Mouse (Mus musculus) ovary, postnatal 10 days (tissue): ENCODE results near the gene Rnf150.

ENCODE experiments used
- DNase-seq: peaks from one replicate; pipeline ENCODE4 v3.0.0; 2022; ENCODE audit warnings: low spot score

Gene Rnf150

GRCm38 (mm10) chr8:82943223-82944006 is 80.3 kb downstream of the Rnf150 start:
- no peak for DNase-seq

- no peak for DNase-seq
Observed at GRCm38 (mm10) chr8:82945867-82946266, 82.7 kb downstream of the Rnf150 start.

GRCm38 (mm10) chr8:82946658-82947057 is 83.5 kb downstream of the Rnf150 start:
- DNase-seq, result no peak

DNA sequence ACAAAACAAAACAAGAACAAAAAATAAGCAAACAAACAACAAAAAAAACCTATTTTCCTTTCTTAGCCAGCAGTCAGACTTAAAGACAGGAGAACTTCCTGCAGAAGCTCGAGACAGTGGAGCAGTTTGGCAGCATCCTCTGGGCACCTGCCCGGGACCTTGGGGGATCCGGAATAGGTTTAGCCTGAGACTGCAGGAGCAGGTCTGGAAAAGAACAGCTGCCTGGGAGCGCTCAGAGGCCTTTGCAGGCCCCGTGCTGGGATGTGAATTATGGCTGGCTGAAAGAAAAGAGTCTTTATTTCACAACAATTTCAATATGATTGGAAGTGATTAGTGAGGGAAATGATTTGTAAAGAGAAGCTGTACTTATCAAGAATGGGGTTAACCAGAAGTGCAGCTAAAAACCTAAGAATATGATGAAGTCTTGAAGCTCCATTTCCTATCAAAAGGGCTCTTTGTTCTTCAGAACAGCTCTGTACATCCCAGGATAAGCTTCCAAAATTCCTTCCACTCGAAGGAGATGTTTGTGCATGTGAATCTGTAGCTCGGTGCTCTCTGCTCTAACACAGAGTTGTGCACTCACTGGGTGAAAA is 92.1 kb downstream of the Rnf150 start:
- no peak for DNase-seq

- no peak for DNase-seq
Observed at GRCm38 (mm10) chr8:82959491-82959890, 96.3 kb downstream of the Rnf150 start.

- no peak for DNase-seq
Observed at GRCm38 (mm10) chr8:82959980-82960610, 96.9 kb downstream of the Rnf150 start.

DNA sequence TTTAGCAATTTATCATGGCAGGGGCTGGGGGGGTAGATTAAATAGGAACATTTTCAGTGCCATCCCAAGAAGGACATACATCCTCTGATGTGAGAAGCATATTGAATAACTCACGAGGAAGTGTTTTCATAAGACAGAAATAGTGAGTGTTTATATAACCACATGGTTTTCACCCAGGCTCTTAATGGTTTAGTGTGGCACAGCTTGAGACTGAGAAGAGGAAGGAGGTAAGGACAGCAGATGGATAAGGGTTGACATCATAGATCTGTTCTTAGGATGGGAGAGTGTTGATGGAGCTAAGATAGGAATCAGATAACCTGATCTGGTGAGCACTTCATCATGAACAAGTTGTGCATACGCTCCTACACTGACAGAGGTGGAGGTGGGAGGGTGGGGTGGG is 101.4 kb downstream of the Rnf150 start:
- DNase-seq, result no peak

GRCm38 (mm10) chr8:82967879-82968678 is 104.9 kb downstream of the Rnf150 start:
- no peak for DNase-seq

DNA sequence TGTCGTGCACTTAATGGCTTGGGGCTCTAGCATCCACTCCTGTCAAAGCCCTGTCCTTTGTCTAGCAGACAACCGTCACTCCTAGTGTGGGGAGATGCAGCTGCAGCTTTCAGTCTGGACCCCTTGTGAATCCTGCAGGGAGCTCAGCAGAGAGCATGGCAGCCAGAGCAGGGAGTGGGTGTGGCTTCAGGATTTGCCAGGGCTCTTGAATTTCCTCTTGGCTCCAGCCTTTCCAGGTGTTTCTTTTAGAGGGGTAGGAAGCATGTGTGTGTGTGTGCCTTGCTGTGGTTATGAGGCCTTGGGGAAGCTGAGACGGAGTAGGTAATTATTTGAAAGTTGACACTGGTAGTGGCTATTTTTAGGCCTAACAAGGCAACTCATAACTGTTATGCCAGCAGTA is 106.8 kb downstream of the Rnf150 start:
- DNase-seq, result no peak

GRCm38 (mm10) chr8:82972812-82973211 is 109.7 kb downstream of the Rnf150 start:
- DNase-seq, result no peak

DNA sequence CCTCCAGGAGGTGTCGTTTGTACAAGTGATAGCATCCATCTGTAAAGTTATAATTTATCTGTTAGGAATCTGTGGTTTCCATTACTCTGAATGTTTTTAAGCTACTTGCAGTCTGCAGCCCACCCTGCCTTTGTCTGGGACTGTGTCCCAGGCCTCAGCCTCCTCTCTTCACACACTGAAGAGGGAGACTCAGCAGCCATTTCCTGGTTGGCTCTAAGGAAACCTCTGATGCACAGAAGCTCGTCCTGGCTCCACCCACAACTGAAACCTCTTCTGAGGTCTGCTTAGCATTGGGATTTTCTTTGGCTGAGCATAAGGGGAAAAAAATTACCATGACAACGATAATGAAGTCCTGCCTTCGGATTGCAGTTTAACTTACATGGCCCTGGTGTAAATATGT is 110.2 kb downstream of the Rnf150 start:
- no peak for DNase-seq

DNA sequence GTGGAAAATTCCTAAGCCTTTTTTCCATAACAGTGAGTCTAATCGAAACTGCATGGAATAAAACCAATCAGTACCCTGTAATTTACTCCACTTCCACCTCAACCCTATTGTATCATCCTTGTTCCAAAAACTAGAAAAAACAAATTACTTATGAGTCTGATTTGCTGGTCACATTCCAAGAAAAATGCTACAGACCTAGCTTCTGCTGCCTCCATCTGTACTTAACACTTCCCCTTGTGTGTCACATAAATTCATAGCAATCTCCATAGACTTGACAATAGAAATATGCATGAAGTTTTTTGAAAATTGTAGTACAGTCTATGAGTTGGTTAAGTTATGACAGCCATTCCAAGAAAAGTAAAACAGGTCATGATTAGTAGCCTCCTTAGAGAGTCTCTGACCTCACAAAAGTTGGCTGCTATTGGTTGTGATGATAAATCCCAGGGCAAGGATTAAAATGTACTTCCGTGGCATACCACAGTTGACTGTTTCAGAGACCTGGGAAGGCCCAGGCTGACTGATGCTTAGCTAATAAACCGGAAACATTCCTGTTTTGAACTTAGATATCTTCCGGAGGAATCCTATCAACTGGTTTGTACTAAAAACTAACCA is 118.2 kb downstream of the Rnf150 start:
- DNase-seq, result no peak

GRCm38 (mm10) chr8:82982873-82983272 is 119.7 kb downstream of the Rnf150 start:
- DNase-seq, result no peak

- no peak for DNase-seq
Observed at GRCm38 (mm10) chr8:82983301-82983700, 120.1 kb downstream of the Rnf150 start.

- DNase-seq, result no peak
Observed at GRCm38 (mm10) chr8:82992093-82992492, 128.9 kb downstream of the Rnf150 start.

- DNase-seq, result no peak
Observed at GRCm38 (mm10) chr8:82995727-82996438, 132.7 kb downstream of the Rnf150 start.

- DNase-seq, result no peak
Observed at GRCm38 (mm10) chr8:82996843-82997242, 133.7 kb downstream of the Rnf150 start.

DNA sequence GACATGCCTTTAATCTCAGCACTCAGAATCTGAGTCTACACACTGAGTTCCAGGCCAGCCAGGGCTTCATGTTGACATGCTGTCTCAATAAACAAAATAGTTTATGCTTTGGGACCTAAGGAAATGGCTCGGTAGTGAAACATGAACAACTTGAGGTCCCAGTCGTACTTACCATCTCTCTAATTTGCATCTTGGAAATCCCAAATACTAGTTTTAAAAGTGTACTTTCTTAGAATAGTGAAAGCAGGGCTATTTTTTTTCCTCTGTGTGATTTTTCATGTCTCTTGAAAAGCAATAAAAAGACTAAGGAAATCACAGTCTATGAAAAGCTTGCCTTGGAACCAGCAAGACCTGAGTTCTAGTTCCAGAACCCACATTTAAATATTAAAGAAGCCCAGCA is 135.6 kb downstream of the Rnf150 start:
- DNase-seq, result no peak

DNA sequence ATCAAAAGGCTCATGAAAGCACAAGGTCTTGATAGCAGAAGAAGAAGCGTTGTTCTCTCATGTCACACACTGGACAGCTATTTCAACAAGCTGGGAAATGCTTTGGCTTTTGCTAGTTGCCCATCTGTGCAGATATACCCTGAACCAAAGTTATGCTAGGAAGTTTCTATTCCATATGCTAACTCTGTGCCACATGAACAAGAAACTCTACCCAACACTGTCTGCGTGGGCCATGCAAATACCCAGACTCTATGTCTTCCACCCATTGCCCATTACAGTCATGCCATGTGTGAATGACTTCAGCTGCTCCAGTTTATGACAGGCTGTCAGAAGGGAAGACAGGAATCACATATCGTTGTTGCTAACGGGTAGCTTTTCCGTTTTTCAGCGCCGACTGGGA is 140.0 kb downstream of the Rnf150 start:
- no peak for DNase-seq

DNA sequence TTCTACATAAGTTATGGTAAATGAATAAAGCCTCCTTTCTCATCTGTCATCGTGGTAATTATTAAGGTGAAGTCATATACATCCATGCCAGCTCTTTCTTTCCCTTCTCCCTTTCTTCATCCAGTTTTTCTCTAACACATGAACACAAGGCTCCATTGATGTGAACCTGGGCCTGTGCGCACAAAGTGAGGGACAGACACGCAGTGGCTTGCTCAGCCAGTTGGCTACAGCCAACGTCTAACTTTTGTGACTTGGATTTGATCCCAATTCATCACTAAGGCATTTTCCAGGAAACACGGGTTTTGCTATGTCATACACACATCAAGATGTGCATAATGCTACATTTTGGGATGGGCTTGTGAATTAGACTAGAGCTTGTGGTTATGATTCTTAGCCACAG is 146.3 kb downstream of the Rnf150 start:
- DNase-seq, result no peak

DNA sequence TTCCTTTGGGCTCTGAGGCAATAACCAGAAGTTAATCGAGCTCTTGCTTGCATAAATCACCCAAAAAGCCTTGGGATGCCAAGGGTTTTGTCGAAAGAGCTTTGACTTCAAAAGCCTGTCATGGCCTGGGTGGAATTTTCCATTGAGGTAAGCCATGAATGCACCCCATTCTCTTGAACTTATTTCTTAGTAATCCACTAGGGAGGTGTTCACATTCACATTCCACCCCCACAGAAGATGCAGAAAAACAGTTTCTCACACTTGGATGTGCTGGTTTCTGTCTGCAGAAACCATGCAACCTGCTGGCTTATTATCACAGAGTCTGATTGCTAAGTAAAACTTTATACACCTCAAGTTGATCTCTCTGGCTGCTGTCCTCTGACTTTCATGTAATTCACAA is 148.1 kb downstream of the Rnf150 start:
- no peak for DNase-seq
